Mouse (Mus musculus) MEL (cell line): Measurements from ENCODE around the gene Prr12. TPM values are rescaled to one million over a fixed set of nuclear protein-coding genes. Genes with fewer than 3 reads are reported as not detected.

Source experiments
- DNase-seq: peaks from one replicate; pipeline ENCODE4 v3.0.0; 2011; ENCODE audit warnings: low read depth, low spot score
- H3K27ac ChIP-seq: 2 replicates; pipeline ENCODE4 v1.5.1; 2012; ENCODE audit warnings: low read depth, mild to moderate bottlenecking, control low read depth, low read length, moderate library complexity; ENCODE audit not compliant: control insufficient read depth
- H3K27me3 ChIP-seq, 2 experiments: fragments of 150-350 bp in 1 of 2; sonication (generic) in 1 of 2; 2 replicates each; pipeline ENCODE4 v1.6.1; 2012; ENCODE audit warnings: low read length in 2 of 2, mild to moderate bottlenecking in 2 of 2, improper control_type of control experiment in 1 of 2, moderate library complexity in 1 of 2; ENCODE audit not compliant: insufficient read depth in 2 of 2, control insufficient read depth in 1 of 2
- H3K36me3 ChIP-seq, 2 experiments: 2 replicates each; pipeline ENCODE4 v1.6.1; 2012 to 2014; ENCODE audit warnings: low read length in 2 of 2, improper control_type of control experiment in 1 of 2, inconsistent platforms in 1 of 2, mild to moderate bottlenecking in 1 of 2; ENCODE audit not compliant: insufficient read depth in 2 of 2, control insufficient read depth in 1 of 2
- H3K4me1 ChIP-seq, 2 experiments: fragments of 150-350 bp in 1 of 2; sonication (generic) in 1 of 2; 2 replicates each; pipeline ENCODE4 v1.6.1; 2012; ENCODE audit warnings: low read length in 2 of 2, improper control_type of control experiment in 1 of 2, mild to moderate bottlenecking in 1 of 2; ENCODE audit not compliant: insufficient read depth in 2 of 2, control insufficient read depth in 1 of 2
- H3K4me3 ChIP-seq, 2 experiments: fragments of 150-350 bp in 1 of 2; sonication (generic) in 1 of 2; 2 replicates each; pipeline ENCODE4 v1.5.1; 2012; ENCODE audit warnings: low read depth in 2 of 2, low read length in 2 of 2, mild to moderate bottlenecking in 2 of 2, moderate library complexity in 2 of 2, control low read depth in 1 of 2, improper control_type of control experiment in 1 of 2; ENCODE audit not compliant: control insufficient read depth in 1 of 2, insufficient read depth in 1 of 2
- H3K79me2 ChIP-seq: 2 replicates; pipeline ENCODE4 v1.6.1; 2012; ENCODE audit warnings: mild to moderate bottlenecking, low read length, moderate library complexity; ENCODE audit not compliant: control insufficient read depth, poor library complexity, insufficient read depth
- H3K9ac ChIP-seq: 2 replicates; pipeline ENCODE4 v1.6.1; 2012; ENCODE audit warnings: low read depth, mild to moderate bottlenecking, control low read depth, low read length, moderate library complexity; ENCODE audit not compliant: control insufficient read depth, poor library complexity, severe bottlenecking
- H3K9me3 ChIP-seq: fragments of 150-350 bp; sonication (generic); replicated peaks from 2 replicates; pipeline ENCODE4 v1.6.1; 2012; ENCODE audit warnings: mild to moderate bottlenecking, low read length, improper control_type of control experiment, moderate library complexity; ENCODE audit not compliant: insufficient read depth
- CHD1 ChIP-seq: IDR thresholded peaks from 2 replicates; pipeline ENCODE4 v1.6.1; 2012; ENCODE audit warnings: low read depth, mild to moderate bottlenecking, inconsistent platforms, low read length, improper control_type of control experiment
- CHD2 ChIP-seq: IDR thresholded peaks from 2 replicates; pipeline ENCODE4 v1.6.1; 2011; ENCODE audit warnings: low read length, improper control_type of control experiment
- ELF1 ChIP-seq: IDR thresholded peaks from 2 replicates; pipeline ENCODE4 v1.6.1; 2014; ENCODE audit warnings: low read depth, mild to moderate bottlenecking, inconsistent platforms, low read length, improper control_type of control experiment, moderate library complexity
- EP300 ChIP-seq, 2 experiments: IDR thresholded peaks; 2 replicates each; pipeline ENCODE4 v1.6.1; 2011; ENCODE audit warnings: improper control_type of control experiment in 2 of 2, low read length in 2 of 2, low read depth in 1 of 2, mild to moderate bottlenecking in 1 of 2
- ETS1 ChIP-seq: IDR thresholded peaks from 2 replicates; pipeline ENCODE4 v1.6.1; 2012; ENCODE audit warnings: low read depth, mild to moderate bottlenecking, inconsistent platforms, low read length, improper control_type of control experiment, moderate library complexity
- GABPA ChIP-seq: IDR thresholded peaks from 2 replicates; pipeline ENCODE4 v1.6.1; 2012; ENCODE audit warnings: low read depth, mild to moderate bottlenecking, inconsistent platforms, low read length, improper control_type of control experiment, moderate library complexity
- GATA1 ChIP-seq: IDR thresholded peaks from 2 replicates; pipeline ENCODE4 v1.6.1; 2011; ENCODE audit warnings: low read depth, low read length, improper control_type of control experiment
- HCFC1 ChIP-seq: IDR thresholded peaks from 2 replicates; pipeline ENCODE4 v1.6.1; 2012; ENCODE audit warnings: low read depth, mild to moderate bottlenecking, inconsistent platforms, low read length, improper control_type of control experiment, moderate library complexity
- JUND ChIP-seq: IDR thresholded peaks from 2 replicates; pipeline ENCODE4 v1.6.1; 2011; ENCODE audit warnings: low read depth, mild to moderate bottlenecking, improper control_type of control experiment, low read length
- KAT2A ChIP-seq: conservative IDR thresholded peaks from 2 replicates; pipeline ENCODE4 v1.6.1; 2012; ENCODE audit warnings: low read depth, low read length, improper control_type of control experiment, inconsistent platforms
- MAFK ChIP-seq: IDR thresholded peaks from 2 replicates; pipeline ENCODE4 v1.6.1; 2011; ENCODE audit warnings: low read depth, mild to moderate bottlenecking, low read length, improper control_type of control experiment, borderline replicate concordance
- MAX ChIP-seq: IDR thresholded peaks from 2 replicates; pipeline ENCODE4 v1.6.1; 2011; ENCODE audit warnings: low read length, improper control_type of control experiment
- MAZ ChIP-seq: IDR thresholded peaks from 2 replicates; pipeline ENCODE4 v1.6.1; 2012; ENCODE audit warnings: low read depth, mild to moderate bottlenecking, inconsistent platforms, low read length, improper control_type of control experiment
- MEF2A ChIP-seq: IDR thresholded peaks from 2 replicates; pipeline ENCODE4 v1.6.1; 2014; ENCODE audit warnings: low read depth, mild to moderate bottlenecking, inconsistent platforms, low read length, improper control_type of control experiment; ENCODE audit not compliant: poor library complexity, insufficient replicate concordance, severe bottlenecking; ENCODE audit errors: extremely low read depth
- MXI1 ChIP-seq: IDR thresholded peaks from 2 replicates; pipeline ENCODE4 v1.6.1; 2011; ENCODE audit warnings: mild to moderate bottlenecking, low read depth, low read length, improper control_type of control experiment
- MYB ChIP-seq: IDR thresholded peaks from 2 replicates; pipeline ENCODE4 v1.6.1; 2011; ENCODE audit warnings: mild to moderate bottlenecking, low read depth, low read length, improper control_type of control experiment
- MYC ChIP-seq: IDR thresholded peaks from 2 replicates; pipeline ENCODE4 v1.6.1; 2011; ENCODE audit warnings: low read depth, mild to moderate bottlenecking, low read length, improper control_type of control experiment, moderate library complexity
- NELFE ChIP-seq: IDR thresholded peaks from 2 replicates; pipeline ENCODE4 v1.6.1; 2011; ENCODE audit warnings: low read depth, low read length, improper control_type of control experiment
- NRF1 ChIP-seq: IDR thresholded peaks from 2 replicates; pipeline ENCODE4 v1.6.1; 2014; ENCODE audit warnings: low read depth, mild to moderate bottlenecking, inconsistent platforms, low read length, improper control_type of control experiment, moderate library complexity; ENCODE audit not compliant: poor library complexity, insufficient read depth, severe bottlenecking
- POLR2A ChIP-seq, 2 experiments: IDR thresholded peaks; 2 replicates each; pipeline ENCODE4 v1.6.1; 2011 to 2012; ENCODE audit warnings: low read length in 2 of 2, mild to moderate bottlenecking in 2 of 2, control low read depth in 1 of 2, improper control_type of control experiment in 1 of 2, low read depth in 1 of 2, moderate library complexity in 1 of 2; ENCODE audit not compliant: control insufficient read depth in 1 of 2, insufficient read depth in 1 of 2, poor library complexity in 1 of 2
- RAD21 ChIP-seq: IDR thresholded peaks from 2 replicates; pipeline ENCODE4 v1.6.1; 2011; ENCODE audit warnings: mild to moderate bottlenecking, low read depth, low read length, improper control_type of control experiment
- RCOR1 ChIP-seq: IDR thresholded peaks from 2 replicates; pipeline ENCODE4 v1.6.1; 2012; ENCODE audit warnings: low read depth, mild to moderate bottlenecking, inconsistent platforms, low read length, improper control_type of control experiment
- TAL1 ChIP-seq: IDR thresholded peaks from 2 replicates; pipeline ENCODE4 v1.6.1; 2012; ENCODE audit warnings: mild to moderate bottlenecking, inconsistent platforms, low read length, moderate library complexity, mixed read lengths
- TBP ChIP-seq: IDR thresholded peaks from 2 replicates; pipeline ENCODE4 v1.8.0; 2011; ENCODE audit warnings: low read depth, low read length, improper control_type of control experiment
- TCF12 ChIP-seq: IDR thresholded peaks from 2 replicates; pipeline ENCODE4 v1.6.1; 2014; ENCODE audit warnings: low read depth, mild to moderate bottlenecking, inconsistent platforms, low read length, improper control_type of control experiment, moderate library complexity
- USF1 ChIP-seq: IDR thresholded peaks from 2 replicates; pipeline ENCODE4 v1.6.1; 2014; ENCODE audit warnings: low read depth, mild to moderate bottlenecking, inconsistent platforms, low read length, improper control_type of control experiment, moderate library complexity
- USF2 ChIP-seq, 2 experiments: IDR thresholded peaks; 2 replicates each; pipeline ENCODE4 v1.6.1; 2011 to 2012; ENCODE audit warnings: improper control_type of control experiment in 2 of 2, low read length in 2 of 2, borderline replicate concordance in 1 of 2, inconsistent platforms in 1 of 2, low read depth in 1 of 2, mild to moderate bottlenecking in 1 of 2; ENCODE audit not compliant: insufficient read depth in 1 of 2
- ZKSCAN1 ChIP-seq: IDR thresholded peaks from 2 replicates; pipeline ENCODE4 v1.6.1; 2012; ENCODE audit warnings: low read depth, mild to moderate bottlenecking, inconsistent platforms, low read length, improper control_type of control experiment, moderate library complexity
- ZNF384 ChIP-seq: IDR thresholded peaks from 2 replicates; pipeline ENCODE4 v1.6.1; 2012; ENCODE audit warnings: low read depth, mild to moderate bottlenecking, inconsistent platforms, low read length, improper control_type of control experiment
- polyA plus RNA-seq, 2 experiments: library from polyadenylated mRNA; stranded (reverse) in 1 of 2; unstranded in 1 of 2; fragments of >175 nt in 1 of 2; fragments of >200 nt in 1 of 2; gene quantifications; 2 replicates each; pipeline versions ENCODE4 v1.2.1 to v1.2.4; 2012; ENCODE audit warnings: low replicate concordance in 2 of 2, low read depth in 1 of 2; ENCODE audit not compliant: insufficient read length in 2 of 2, insufficient read depth in 1 of 2, missing spikeins in 1 of 2
- total RNA-seq: library from RNA; depleted of rRNA; stranded (reverse); fragments of 300-350 nt; gene quantifications from 2 replicates; pipeline ENCODE4 v1.2.3, GENCODE M21; 2012

Gene Prr12
- total and polyA plus RNA-seq, 3 experiments, result 3.5 to 32.1 TPM; not detected in 1

DNA sequence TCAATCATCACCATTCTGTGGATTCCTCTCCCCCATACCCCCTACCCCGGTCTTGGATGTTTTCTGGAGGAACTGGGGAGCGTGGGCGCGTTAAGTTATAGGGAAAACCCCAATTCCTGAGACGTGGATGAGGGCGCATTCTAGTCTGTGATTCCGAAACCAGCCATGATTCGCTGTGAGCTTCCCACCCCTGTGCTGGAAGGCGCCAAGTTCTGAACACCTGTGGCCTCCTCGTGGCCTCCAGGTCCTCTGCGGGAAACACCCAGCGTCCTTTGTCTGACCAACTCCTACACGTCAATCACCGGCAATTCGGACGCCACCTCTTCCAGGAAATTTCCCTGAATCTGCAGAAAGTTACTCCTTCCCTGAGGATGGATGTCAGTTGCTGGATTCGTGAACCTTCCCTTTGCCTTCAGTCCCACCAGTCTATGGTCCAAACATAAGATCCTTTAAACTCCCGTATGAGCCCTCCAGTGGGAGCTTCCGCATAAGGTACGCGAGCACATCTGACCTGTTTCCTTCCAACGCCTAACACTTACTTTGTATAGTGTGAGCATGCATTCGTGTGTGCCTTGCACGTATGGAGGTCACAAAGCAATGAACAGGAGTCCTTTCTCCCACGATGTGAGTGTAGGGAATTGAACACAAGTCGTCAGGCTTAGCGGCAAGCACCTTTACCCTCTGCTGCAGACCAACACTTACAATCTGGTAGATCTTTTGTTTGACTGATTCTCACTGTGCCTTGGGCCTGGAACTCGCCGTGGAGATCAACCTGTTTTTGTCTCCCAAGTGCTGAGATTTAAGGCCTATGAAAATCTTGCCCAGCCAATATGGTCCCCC is 65.6 kb downstream of the Prr12 start (continued):
- no peak for TF ChIP-seq CHD1
- no peak; a peak in 1 of 4 replicates for TF ChIP-seq EP300 (IDR thresholded peaks at IDR 0.05; ENCODE audit: low read depth in 1 of 2, low read length in 2 of 2)
- TF ChIP-seq NRF1, result no peak
- no peak for TF ChIP-seq USF2 (IDR thresholded peaks at IDR 0.05; ENCODE audit: borderline replicate concordance in 1 of 2, insufficient read depth in 1 of 2, low read depth in 1 of 2, low read length in 2 of 2)
- 0 out of 2 replicates have a peak, but pooled peaks have one; percentile 35 for TF ChIP-seq RCOR1
- TF ChIP-seq TAL1, result no peak
- TF ChIP-seq MAX, result peak; percentile 71
- no peak for TF ChIP-seq JUND
- TF ChIP-seq HCFC1, result no peak
- no peak for TF ChIP-seq ZNF384
- TF ChIP-seq RAD21, result no peak
- TF ChIP-seq ELF1, result peak; percentile 59
- TF ChIP-seq MAFK, result no peak
- no peak for TF ChIP-seq MEF2A
- TF ChIP-seq ETS1, result peak; percentile 26; the same call in 1 of the 2 replicates
- no peak for TF ChIP-seq MYB
- TF ChIP-seq MYC, result peak; percentile 92
- TF ChIP-seq, all 39 proteins: peak for 14

DNA sequence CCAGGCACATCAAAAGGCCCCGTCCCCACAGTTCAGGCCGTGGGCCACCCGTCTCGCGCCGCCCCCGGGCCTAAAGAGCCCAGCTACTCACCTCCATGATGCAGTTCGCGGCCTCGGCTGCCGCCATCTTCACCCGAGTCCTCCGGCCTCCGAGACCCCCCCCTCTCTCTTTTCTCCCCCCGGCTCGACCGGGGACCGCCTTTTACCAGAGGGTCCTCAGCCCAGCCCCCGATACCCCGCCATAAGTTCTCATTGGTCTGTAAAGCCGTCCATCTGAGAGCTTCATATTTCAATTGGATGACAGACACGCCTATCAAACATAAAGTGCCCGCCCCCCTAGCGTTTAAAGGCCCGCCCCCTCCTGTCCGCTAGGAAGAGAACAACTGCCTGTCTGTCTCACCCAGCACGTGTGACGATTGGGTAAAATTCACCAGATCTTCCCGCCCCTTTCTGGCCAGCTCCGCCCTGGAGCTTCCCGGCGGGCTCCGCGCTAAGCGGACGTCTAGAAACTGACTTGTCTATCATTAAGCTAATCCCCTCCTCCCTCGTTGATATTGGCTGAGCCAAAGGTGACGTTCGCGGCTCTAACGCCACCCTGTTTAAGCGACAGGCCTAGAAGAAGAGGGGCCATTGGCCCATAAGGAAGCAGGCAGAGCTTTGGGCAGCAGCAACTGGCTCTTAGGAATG is 66.3 kb downstream of the Prr12 start, which contains the start of gene Prmt1:
Gene Prmt1, minus strand, starts transcription at position 377 of the 687 bp plus-strand sequence.
- Histone ChIP-seq H3K9me3 (no peaks in the 10 kb centered on the region), H3K9ac (peak within 1 kb of the TSS; percentile 99), H3K27me3 (no peaks in the 10 kb centered on the region), H3K36me3 (peaks cover 5 to 10% of the 10 kb centered on the region in 2 experiments), H3K27ac (peak within 1 kb of the TSS; percentile 86), H3K79me2 (peaks cover 45% of the 10 kb centered on the region), H3K4me3 (peak within 1 kb of the TSS; percentile 72 to 99), H3K4me1 (peaks cover 0 to 11% of the 10 kb centered on the region in 2 experiments; a peak in 3 of 4 replicates)
- DNase-seq, result peak; percentile 100
- TF ChIP-seq GATA1 (no peak), MAZ (peak; percentile 84), USF1 (peak; percentile 62), ZNF384 (no peak), NELFE (peak; percentile 88), NRF1 (0 out of 2 replicates have a peak, but pooled peaks have one; percentile 26), JUND (no peak), MAFK (no peak), TCF12 (peak; percentile 40), KAT2A (peak; percentile 41; the same call in 1 of the 2 replicates), TBP (peak; percentile 71), GABPA (no peak), POLR2A (IDR thresholded peaks at IDR 0.05; ENCODE audit: control insufficient read depth in 1 of 2, insufficient read depth in 1 of 2, low read depth in 1 of 2, low read length in 2 of 2, poor library complexity in 1 of 2) (peak; percentile 50 to 79; a peak in 3 of 4 replicates), CHD2 (peak; percentile 82; the same call in 1 of the 2 replicates), ELF1 (peak; percentile 46; the same call in 1 of the 2 replicates), CHD1 (no peak), MXI1 (no peak), HCFC1 (peak; percentile 82), ZKSCAN1 (no peak)
